Mouse (Mus musculus): Measurements from ENCODE around the gene Gm21293. TPM values are rescaled to one million over a fixed set of nuclear protein-coding genes. Genes with fewer than 3 reads are reported as not detected.
"Not testable (repeated sequence)": the region's sequence is repeated elsewhere in the genome, so short reads cannot be mapped to it uniquely, and the experiment has no call there.

Gm21293 gene
- not detected for total RNA-seq (2021)
- long read RNA-seq, result 0 reads

GRCm38 (mm10) chr10:104142687-104143086 lies at the start of gene Gm21293:
Gene Gm21293 (plus strand): TSS chr10:104142987.
- not testable (repeated sequence) for DNase-seq (ENCODE audit: low spot score in 2 of 2)

GRCm38 (mm10) chr10:104110044-104110443 lies 32.7 kb upstream of the Gm21293 start:
- no peak for DNase-seq (ENCODE audit: low spot score in 2 of 2)

- no peak for DNase-seq (ENCODE audit: low spot score in 2 of 2)
Measured at GRCm38 (mm10) chr10:104118312-104118711, 24.5 kb upstream of the Gm21293 start.

GRCm38 (mm10) chr10:104151197-104151596 lies 8.4 kb downstream of the Gm21293 start, which contains the start of gene Gm6763:
Gene Gm6763 (plus strand): TSS chr10:104151497.
- not testable (repeated sequence) for DNase-seq (ENCODE audit: low spot score in 2 of 2)

- DNase-seq (ENCODE audit: low spot score in 2 of 2), result not testable (repeated sequence)
Measured at GRCm38 (mm10) chr10:104159706-104160105, 16.9 kb downstream of the Gm21293 start, which contains the start of gene Gm8764. Gene Gm8764 (plus strand): TSS chr10:104160006.

GRCm38 (mm10) chr10:104168215-104168614 lies 25.4 kb downstream of the Gm21293 start, which contains the start of gene Gm21304:
Gene Gm21304 (plus strand): TSS chr10:104168515.
- not testable (repeated sequence) for DNase-seq (ENCODE audit: low spot score in 2 of 2)

- DNase-seq (ENCODE audit: low spot score in 2 of 2), result not testable (repeated sequence)
Measured at GRCm38 (mm10) chr10:104176724-104177123, 33.9 kb downstream of the Gm21293 start, which contains the start of gene Gm21312. Gene Gm21312 (plus strand): TSS chr10:104177024.

GRCm38 (mm10) chr10:104185233-104185632 lies 42.4 kb downstream of the Gm21293 start, which contains the start of gene Gm20765:
Gene Gm20765 (plus strand): TSS chr10:104185533.
- not testable (repeated sequence) for DNase-seq (ENCODE audit: low spot score in 2 of 2)

- not testable (repeated sequence) for DNase-seq (ENCODE audit: low spot score in 2 of 2)
Measured at GRCm38 (mm10) chr10:104193742-104194141, 51.0 kb downstream of the Gm21293 start, which contains the start of gene Gm4340. Gene Gm4340 (plus strand): TSS chr10:104194042.

Other genes starting within 250 kb of the Gm21293 start
- gene Gm6763, start 8.5 kb downstream of the Gm21293 start, total RNA-seq (2021), result not detected
- not detected for gene Gm8764, start 17.0 kb downstream of the Gm21293 start, total RNA-seq (2021)
- gene Gm21304, start 25.5 kb downstream of the Gm21293 start, total RNA-seq (2021), result not detected
- gene Gm21312, start 34.0 kb downstream of the Gm21293 start, total RNA-seq (2021), result not detected
- not detected for gene Gm20765, start 42.5 kb downstream of the Gm21293 start, total RNA-seq (2021)
- not detected for gene Gm4340, start 51.1 kb downstream of the Gm21293 start, total RNA-seq (2021)

Measured in layer of hippocampus, postnatal 10 days (tissue).